Mouse (Mus musculus) erythroblast, embryonic 14.5 days (primary cell): ENCODE measurements around the gene Prickle1.

Experiments
- GATA1 ChIP-seq: IDR thresholded peaks from 2 replicates; pipeline ENCODE4 v1.6.1; 2012; ENCODE audit warnings: low read length, inconsistent platforms, mixed read lengths
- TAL1 ChIP-seq: IDR thresholded peaks from 3 replicates; pipeline ENCODE4 v1.6.1; 2012; ENCODE audit warnings: low read length, inconsistent platforms, mixed read lengths

DNA sequence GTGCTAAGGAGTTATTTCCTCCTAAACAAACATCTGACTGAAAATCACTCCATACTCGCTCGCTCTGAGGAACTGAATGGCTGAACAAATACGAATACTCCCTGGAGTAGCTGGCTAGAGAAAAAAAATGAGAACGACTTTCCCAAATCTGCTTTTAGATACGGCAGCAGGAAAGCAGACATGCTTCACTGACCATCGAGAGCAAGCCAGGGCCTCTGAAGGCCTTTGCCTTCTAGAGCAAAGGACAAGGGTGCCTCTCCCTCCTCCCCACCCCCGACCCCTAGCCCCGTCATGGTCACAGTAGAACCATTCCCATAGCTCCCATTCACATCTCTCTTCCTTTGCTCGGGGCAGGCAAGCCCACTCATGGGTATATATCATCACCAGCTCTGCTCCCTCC is 16.6 kb downstream of the Prickle1 start:
- no peak for TF ChIP-seq GATA1
- no peak for TF ChIP-seq TAL1
